Mouse (Mus musculus): ENCODE measurements at regions not wholly inside any gene's neighbourhood (a gene's known extent, or its start where the extent isn't known, plus 50 kb on each side); places are given as distances from the start of the nearest gene placed in this dataset.

GRCm38 (mm10) chr15:11578331-11578730, 178.9 kb upstream of the Tars start:
- DNase-seq (ENCODE audit: low spot score in 2 of 2): no peak

- peak in 1 of 2 experiments; percentile 39 for DNase-seq (ENCODE audit: low spot score in 2 of 2)
These were observed 174.9 kb upstream of the Tars start for GRCm38 (mm10) chr15:11574359-11574758.

GRCm38 (mm10) chr15:11573496-11573895, 174.0 kb upstream of the Tars start:
- DNase-seq (ENCODE audit: low spot score in 2 of 2): no peak

- DNase-seq (ENCODE audit: low spot score in 2 of 2): no peak
These were observed 172.6 kb upstream of the Tars start for GRCm38 (mm10) chr15:11572063-11572462.

- DNase-seq (ENCODE audit: low spot score in 2 of 2): peak in 1 of 2 experiments; percentile 22
These were observed 166.1 kb upstream of the Tars start for GRCm38 (mm10) chr15:11565503-11566031.

- DNase-seq (ENCODE audit: low spot score in 2 of 2): no peak
These were observed 153.1 kb upstream of the Tars start for GRCm38 (mm10) chr15:11552568-11552967.

GRCm38 (mm10) chr15:11552110-11552509, 152.6 kb upstream of the Tars start:
- no peak for DNase-seq (ENCODE audit: low spot score in 2 of 2)

- no peak for DNase-seq (ENCODE audit: low spot score in 2 of 2)
These were observed 140.0 kb upstream of the Tars start for GRCm38 (mm10) chr15:11539485-11539884.

GRCm38 (mm10) chr15:11536076-11536620, 136.7 kb upstream of the Tars start:
- no peak for DNase-seq (ENCODE audit: low spot score in 2 of 2)

GRCm38 (mm10) chr15:11534404-11535251, 135.2 kb upstream of the Tars start:
- DNase-seq (ENCODE audit: low spot score in 2 of 2): no peak

- no peak for DNase-seq (ENCODE audit: low spot score in 2 of 2)
These were observed 134.2 kb upstream of the Tars start for GRCm38 (mm10) chr15:11533616-11534015.

- DNase-seq (ENCODE audit: low spot score in 2 of 2): peak in 1 of 2 experiments; percentile 14
These were observed 133.6 kb upstream of the Tars start for GRCm38 (mm10) chr15:11533002-11533610.

GRCm38 (mm10) chr15:11532536-11532935, 133.1 kb upstream of the Tars start:
- no peak for DNase-seq (ENCODE audit: low spot score in 2 of 2)

GRCm38 (mm10) chr15:11529819-11530810, 130.7 kb upstream of the Tars start:
- no peak for DNase-seq (ENCODE audit: low spot score in 2 of 2)

GRCm38 (mm10) chr15:11524337-11525106, 125.1 kb upstream of the Tars start:
- DNase-seq (ENCODE audit: low spot score in 2 of 2): no peak

GRCm38 (mm10) chr15:11518565-11518964, 119.1 kb upstream of the Tars start:
- no peak for DNase-seq (ENCODE audit: low spot score in 2 of 2)

- DNase-seq (ENCODE audit: low spot score in 2 of 2): no peak
These were observed 118.4 kb upstream of the Tars start for GRCm38 (mm10) chr15:11517892-11518291.

GRCm38 (mm10) chr15:11505076-11505639, 105.7 kb upstream of the Tars start:
- no peak for DNase-seq (ENCODE audit: low spot score in 2 of 2)

- no peak for DNase-seq (ENCODE audit: low spot score in 2 of 2)
These were observed 97.0 kb upstream of the Tars start for GRCm38 (mm10) chr15:11496436-11496835.

- no peak for DNase-seq (ENCODE audit: low spot score in 2 of 2)
These were observed 89.7 kb upstream of the Tars start for GRCm38 (mm10) chr15:11489116-11489515.

Data from adrenal gland, adult 18-20 months (tissue).